Mouse (Mus musculus) lung, adult 18-20 months (tissue): ENCODE results near the gene Nav2.

Source experiments
- DNase-seq, 2 experiments: peaks; one replicate each; pipeline ENCODE4 v3.0.0; 2022; ENCODE audit warnings: mixed read lengths in 2 of 2

The Nav2 gene

GRCm38 (mm10) chr7:49255053-49255452 is 346.5 kb downstream of the Nav2 start:
- DNase-seq: no peak

GRCm38 (mm10) chr7:49257234-49257906 is 348.9 kb downstream of the Nav2 start:
- DNase-seq: peak in 1 of 2 experiments; percentile 32

DNA sequence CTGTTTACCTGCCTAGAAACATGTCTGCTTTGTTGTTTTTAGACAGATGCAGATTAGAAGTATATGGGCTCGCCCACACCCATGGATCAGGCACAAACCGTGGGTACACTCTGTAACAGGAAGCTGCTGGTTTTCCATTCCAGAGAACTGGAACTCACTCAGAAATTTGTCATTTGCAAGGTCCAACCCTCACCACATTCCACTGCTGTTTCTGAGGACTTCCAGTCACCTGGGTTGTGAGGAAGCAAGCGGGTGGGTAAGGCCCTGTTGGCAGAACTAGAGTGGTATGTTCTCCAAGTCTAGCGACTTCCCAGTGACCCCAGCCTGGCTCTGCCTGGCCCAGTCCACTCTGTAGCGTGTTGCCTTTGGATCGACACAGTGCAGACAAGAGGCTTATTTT is 349.6 kb downstream of the Nav2 start:
- DNase-seq: peak; percentile 49 to 68

DNA sequence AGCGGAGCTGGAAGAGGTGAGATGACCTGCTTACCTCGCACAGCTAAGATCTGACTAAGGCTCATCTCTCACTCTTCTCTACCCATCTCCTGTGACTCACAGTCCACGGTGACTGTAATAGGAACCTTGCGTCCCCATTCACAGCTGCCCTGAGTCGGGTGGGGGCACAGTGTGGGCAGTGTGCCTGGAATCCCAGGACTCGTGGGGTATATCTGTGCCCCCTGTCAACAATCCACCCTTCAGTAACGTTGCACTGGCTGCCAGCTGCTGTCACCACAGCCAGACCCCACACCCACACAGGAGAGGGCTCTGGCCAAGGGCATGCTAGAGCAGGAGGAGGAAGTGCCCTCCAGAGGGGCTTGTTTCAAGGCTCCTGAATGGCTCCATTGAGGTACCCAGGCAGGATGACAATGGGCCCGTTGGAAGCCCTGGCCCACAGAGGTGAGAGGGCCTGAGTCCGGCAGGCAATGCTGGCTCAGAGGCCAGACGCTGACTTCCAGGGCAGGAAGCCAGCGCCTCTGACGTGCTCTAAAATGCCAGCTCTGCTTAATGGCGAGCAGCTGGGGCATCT is 353.5 kb downstream of the Nav2 start:
- no peak for DNase-seq

GRCm38 (mm10) chr7:49266422-49266821 is 357.9 kb downstream of the Nav2 start:
- DNase-seq: peak; percentile 20 to 26

DNA sequence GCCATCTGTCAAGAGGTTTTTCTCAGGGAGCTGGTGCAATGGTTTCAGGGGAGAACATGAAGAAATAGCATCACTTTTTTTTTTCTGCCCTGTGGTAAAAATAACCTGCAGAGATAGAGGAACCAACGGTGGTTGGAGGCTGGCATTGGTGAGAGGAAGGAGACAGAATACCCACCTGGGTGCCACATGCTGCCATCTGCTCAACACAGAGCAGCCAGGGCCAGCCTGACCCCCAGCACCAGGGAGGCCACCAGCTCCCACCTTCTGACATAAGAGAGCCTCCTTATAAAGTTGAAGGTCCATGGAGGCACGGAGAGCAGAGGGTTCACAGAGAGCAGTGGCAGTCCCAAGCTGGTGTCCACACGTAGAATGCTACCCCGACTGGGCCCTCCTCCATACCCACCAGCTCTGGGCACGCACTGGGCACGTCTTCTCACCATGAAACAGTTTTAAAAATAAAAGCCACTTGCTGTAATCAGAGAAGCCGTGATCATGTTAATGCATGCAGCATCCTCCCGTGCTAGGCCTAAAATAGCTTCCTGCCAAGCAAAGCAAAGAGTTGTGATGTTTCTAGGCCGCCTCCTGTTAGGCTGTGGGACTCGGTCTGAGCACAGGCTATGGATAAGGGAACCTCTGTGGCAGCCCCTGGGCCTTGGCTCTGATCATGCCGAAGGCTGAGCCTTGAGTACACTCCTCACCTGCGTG is 359.3 kb downstream of the Nav2 start:
- DNase-seq: no peak

DNA sequence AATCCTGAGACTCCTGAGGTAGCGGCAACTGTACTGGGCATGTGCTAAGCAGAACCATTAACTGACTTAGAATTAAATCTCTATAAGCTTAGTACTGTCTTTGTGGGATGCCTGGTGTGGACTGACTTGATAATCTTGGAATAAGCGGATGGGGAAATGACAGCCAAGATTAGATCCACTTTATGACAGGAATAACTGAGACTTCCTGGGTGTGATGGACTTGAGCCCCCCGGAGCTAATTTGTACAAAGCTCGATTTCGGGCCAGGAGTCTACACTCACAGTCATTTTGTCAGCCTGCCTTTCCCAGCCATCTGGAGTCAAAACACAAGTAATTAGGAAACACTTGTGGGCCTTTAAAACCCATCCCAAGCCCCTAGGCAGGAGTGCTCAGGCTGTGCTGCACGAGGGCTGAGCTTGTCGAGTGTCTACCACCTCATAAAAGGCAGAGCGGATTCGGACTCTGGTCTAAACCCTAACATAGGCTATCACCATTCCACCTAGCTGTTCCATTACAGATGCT is 359.9 kb downstream of the Nav2 start:
- DNase-seq: no peak

- DNase-seq: no peak
Observed at GRCm38 (mm10) chr7:49270855-49271254, 362.3 kb downstream of the Nav2 start.

- peak; percentile 66 to 76 for DNase-seq
Observed at GRCm38 (mm10) chr7:49272445-49273439, 364.2 kb downstream of the Nav2 start.

GRCm38 (mm10) chr7:49273907-49274656 is 365.6 kb downstream of the Nav2 start:
- no peak for DNase-seq

- no peak for DNase-seq
Observed at GRCm38 (mm10) chr7:49274676-49275075, 366.2 kb downstream of the Nav2 start.

DNA sequence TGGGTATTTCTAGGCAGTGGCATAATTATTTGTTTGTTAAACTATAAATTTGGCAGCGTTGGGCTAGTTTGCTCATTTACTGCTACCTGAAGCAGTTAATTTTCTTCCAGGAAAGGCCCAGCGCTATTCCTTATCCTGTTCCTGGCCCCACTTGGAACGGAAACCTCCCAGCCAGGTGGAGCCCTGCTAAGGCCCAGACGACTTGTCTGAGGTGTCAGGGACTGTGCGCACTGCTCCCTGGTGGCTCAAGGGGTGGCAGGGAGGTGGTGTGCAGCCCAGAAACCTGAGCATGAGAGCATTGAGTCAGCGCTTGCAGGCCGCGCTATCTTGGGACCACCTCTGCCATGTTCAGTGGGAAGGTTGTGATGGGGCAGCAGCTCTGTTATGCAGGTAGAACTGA is 367.6 kb downstream of the Nav2 start:
- no peak for DNase-seq

DNA sequence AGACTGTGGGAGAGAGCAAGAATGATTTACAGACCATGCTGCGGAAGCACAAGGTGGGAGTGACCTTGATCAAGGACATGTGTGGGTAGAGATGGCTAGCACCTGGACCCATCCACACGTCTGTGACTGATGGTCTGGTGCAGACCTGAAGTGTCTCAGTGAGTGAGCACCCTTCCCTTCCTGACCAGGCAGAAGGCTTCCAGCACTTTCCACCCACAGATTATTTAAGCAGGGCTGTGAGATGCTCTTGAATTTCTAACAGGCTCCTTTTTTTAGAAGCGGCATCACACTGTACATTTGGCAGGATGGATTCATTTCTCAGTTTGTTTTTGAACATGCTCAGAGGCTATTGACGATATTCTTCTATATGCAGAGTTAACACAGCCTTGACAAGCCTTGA is 369.2 kb downstream of the Nav2 start:
- DNase-seq: no peak

DNA sequence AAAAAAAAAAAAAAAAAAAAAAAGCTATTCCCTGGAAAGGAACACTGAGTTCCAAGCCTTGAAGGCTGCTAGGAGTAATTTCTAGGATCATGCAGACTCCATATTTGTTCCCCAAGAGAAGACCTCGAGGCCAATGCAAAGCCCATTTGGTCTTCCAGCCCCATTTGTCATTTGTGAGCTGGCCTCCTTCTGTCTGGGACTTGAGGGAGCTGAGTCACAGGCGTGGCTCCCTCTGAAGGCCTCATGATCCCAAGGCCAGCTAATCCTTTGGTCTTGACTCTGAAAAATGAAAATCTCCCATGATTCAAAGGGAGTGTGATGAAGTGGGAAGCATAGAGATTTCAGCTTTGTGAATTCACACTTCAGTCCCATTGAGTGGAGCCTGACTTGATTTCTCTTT is 370.0 kb downstream of the Nav2 start:
- no peak for DNase-seq

DNA sequence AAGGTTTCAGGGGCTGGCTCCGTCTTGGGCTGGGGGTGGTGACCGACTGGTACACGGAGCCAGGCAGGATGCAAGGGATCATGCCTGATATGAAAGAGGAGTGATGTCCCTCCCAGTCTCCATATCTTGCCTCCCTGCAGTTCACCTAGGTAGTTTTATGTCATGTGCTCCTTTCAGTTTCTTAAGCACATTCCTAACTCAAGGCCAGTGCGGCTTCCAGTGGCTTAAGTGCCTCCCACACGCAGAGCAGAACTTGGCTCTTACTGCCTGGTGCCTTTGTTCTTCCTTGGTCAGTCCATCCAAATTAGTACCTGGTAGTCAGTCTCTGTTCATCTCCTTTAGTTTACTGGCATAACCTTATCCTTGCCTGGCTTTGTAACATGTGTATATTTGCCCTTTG is 371.9 kb downstream of the Nav2 start:
- peak; percentile 38 to 48 for DNase-seq

- no peak for DNase-seq
Observed at GRCm38 (mm10) chr7:49282446-49282845, 373.9 kb downstream of the Nav2 start.

DNA sequence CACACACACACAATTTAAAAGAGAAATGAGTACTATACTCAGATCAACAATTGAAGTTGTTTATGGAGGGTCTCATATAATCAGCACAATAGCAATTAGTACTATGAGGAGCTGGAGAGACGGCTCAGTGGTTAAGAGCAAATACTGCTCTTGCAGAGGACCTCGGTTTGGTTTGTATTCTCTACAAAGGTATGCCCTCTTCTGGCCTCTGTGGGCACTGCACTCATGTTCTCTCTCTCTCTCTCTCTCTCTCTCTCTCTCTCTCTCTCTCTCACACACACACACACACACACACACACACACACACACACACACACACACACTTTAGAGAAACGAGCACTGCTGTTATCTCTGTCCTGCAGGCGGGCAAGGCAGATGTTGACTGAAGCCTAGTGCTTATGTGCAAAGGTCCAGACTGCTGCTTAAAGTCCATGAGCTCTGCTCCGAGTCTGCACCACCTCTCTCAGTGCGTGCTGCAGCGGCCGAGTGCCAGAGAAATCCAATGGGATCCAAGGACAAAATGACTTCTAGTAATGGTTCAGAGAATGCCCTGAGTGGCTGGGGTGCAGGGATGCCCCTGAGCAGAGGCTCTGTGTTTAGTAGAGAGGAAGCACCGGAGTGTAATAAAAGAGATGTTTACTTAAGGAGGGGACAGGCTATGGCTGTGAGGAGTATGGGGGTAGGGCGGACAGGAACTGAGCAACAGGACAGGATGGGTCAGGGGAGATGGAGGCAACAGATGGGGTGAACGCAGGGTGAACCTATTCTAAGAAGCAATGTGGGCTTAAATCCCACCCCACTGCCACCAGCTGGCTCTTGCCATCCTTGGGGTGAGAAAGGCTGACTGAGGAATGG is 375.2 kb downstream of the Nav2 start:
- DNase-seq: no peak

DNA sequence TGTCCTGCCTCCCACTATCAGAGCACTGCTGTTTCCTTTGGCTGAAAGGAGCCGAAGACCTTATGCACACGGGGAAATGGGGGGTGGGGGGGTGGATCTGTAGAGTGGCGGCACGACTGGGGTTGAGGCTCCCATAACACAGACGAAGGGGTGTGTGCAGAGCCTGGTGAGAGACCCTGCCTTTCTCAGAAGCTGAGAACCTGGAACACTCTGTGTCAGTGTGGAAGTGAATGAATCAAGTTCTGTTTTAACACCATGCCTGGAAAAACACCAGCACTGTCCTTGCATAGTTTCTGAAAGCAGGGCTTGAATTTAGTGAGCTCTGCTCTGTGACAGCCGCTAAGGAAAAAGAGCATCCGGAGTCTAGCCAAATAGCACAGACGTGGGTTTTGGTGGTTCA is 379.7 kb downstream of the Nav2 start:
- DNase-seq: no peak

- DNase-seq: no peak
Observed at GRCm38 (mm10) chr7:49290308-49290707, 381.8 kb downstream of the Nav2 start.

- no peak for DNase-seq
Observed at GRCm38 (mm10) chr7:49291208-49291892, 382.8 kb downstream of the Nav2 start.
